Comparison of ENCODE assay signal across 19 mouse cellular contexts in genomic region chr12:44248309-44248977, GRCm38 (mm10). TPM values are rescaled to one million over a fixed set of nuclear protein-coding genes. Genes with fewer than 3 reads are reported as not detected.
DNase-seq lines count a peak whose midpoint lies in the region; ATAC-seq lines count a peak whose summit lies in the region.
"Had no signal": no experiment of that assay in that cellular context is flagged by ENCODE, and none has a peak within 500 bp of the region (broad histone marks: within the 10 kb centered on the region; RNA-seq: fewer than 3 reads in every experiment).

No protein-coding gene starts in this region.

- no peaks in the 10 kb centered on the region for H3K4me1 ChIP-seq in heart, embryonic 11.5 days (ENCODE audit: control insufficient read depth, insufficient read depth, low read length)
- H3K4me1 ChIP-seq in midbrain, embryonic 11.5 days (ENCODE audit: control insufficient read depth, insufficient read depth, low read length), result no peaks in the 10 kb centered on the region
- H3K4me1 ChIP-seq in midbrain, embryonic 10.5 days, result peaks cover 4% of the 10 kb centered on the region; the same call in 1 of the 2 replicates
- no peaks in the 10 kb centered on the region for H3K4me1 ChIP-seq in stomach, embryonic 14.5 days (ENCODE audit: control insufficient read depth, insufficient read depth, low read length)
- no peaks in the 10 kb centered on the region for H3K4me1 ChIP-seq in forebrain, embryonic 15.5 days
- H3K4me1 ChIP-seq: forebrain, embryonic 12.5 days; limb, embryonic 13.5 days had no signal

- H3K9me3 ChIP-seq in heart, embryonic 11.5 days (replicated peaks; ENCODE audit: control insufficient read depth, low read length), result no peaks in the 10 kb centered on the region
- no peaks in the 10 kb centered on the region for H3K9me3 ChIP-seq in midbrain, embryonic 11.5 days (ENCODE audit: control insufficient read depth, low read length)
- no peaks in the 10 kb centered on the region for H3K9me3 ChIP-seq in midbrain, embryonic 10.5 days (replicated peaks)
- no peaks in the 10 kb centered on the region for H3K9me3 ChIP-seq in stomach, embryonic 14.5 days (ENCODE audit: control insufficient read depth, low read depth, low read length)
- H3K9me3 ChIP-seq in forebrain, embryonic 15.5 days, result no peaks in the 10 kb centered on the region
- H3K9me3 ChIP-seq: forebrain, embryonic 12.5 days; limb, embryonic 13.5 days had no signal

- peak; percentile 28 to 31 for DNase-seq in heart, postnatal 10 days
- DNase-seq in midbrain, embryonic 11.5 days (ENCODE audit: low spot score, missing footprints), result no peak
- DNase-seq in midbrain, embryonic 10.5 days (ENCODE audit: low spot score), result no peak
- peak; percentile 16 for DNase-seq in heart, postnatal 4 days
- no peak for DNase-seq in cerebellum, adult 9-11 months
- DNase-seq: cerebellum, adult 11 months; cerebellum, postnatal 25 days; kidney, adult 18-20 months; kidney, postnatal 25 days; lung, adult 2 months; lung, postnatal 4 days; spleen, adult 18-20 months; thymus, postnatal 4 days had no signal

- WGBS in heart, embryonic 11.5 days (ENCODE audit: insufficient replicate concordance), result 53% methylated on average over 9 of the region's 9 CpGs
- WGBS in midbrain, embryonic 11.5 days, result 77% methylated on average over 9 of the region's 9 CpGs
- 76% methylated on average over 9 of the region's 9 CpGs for WGBS in midbrain, embryonic 10.5 days
- WGBS in stomach, embryonic 14.5 days, result 69% methylated on average over 9 of the region's 9 CpGs
- WGBS in forebrain, embryonic 15.5 days, result 85% methylated on average over 9 of the region's 9 CpGs

- no peak overlapping the region for H3K4me2 ChIP-seq in heart, embryonic 11.5 days
- no peak overlapping the region for H3K4me2 ChIP-seq in midbrain, embryonic 11.5 days
- H3K4me2 ChIP-seq in stomach, embryonic 14.5 days (replicated peaks; ENCODE audit: low read depth, low read length), result no peak overlapping the region
- no peak overlapping the region for H3K4me2 ChIP-seq in forebrain, embryonic 15.5 days (replicated peaks)
- H3K4me2 ChIP-seq: forebrain, embryonic 12.5 days; limb, embryonic 13.5 days had no signal

- no peaks in the 10 kb centered on the region for H3K27me3 ChIP-seq in heart, embryonic 11.5 days (ENCODE audit: control insufficient read depth, insufficient read depth, low read length)
- no peaks in the 10 kb centered on the region for H3K27me3 ChIP-seq in midbrain, embryonic 11.5 days (ENCODE audit: control insufficient read depth, insufficient read depth, low read length)
- H3K27me3 ChIP-seq in midbrain, embryonic 10.5 days (ENCODE audit: low read depth, poor library complexity, severe bottlenecking), result no peaks in the 10 kb centered on the region
- no peaks in the 10 kb centered on the region for H3K27me3 ChIP-seq in stomach, embryonic 14.5 days (ENCODE audit: control insufficient read depth, insufficient read depth, low read length)
- H3K27me3 ChIP-seq in forebrain, embryonic 15.5 days, result no peaks in the 10 kb centered on the region
- H3K27me3 ChIP-seq: forebrain, embryonic 12.5 days; limb, embryonic 13.5 days had no signal

- H3K36me3 ChIP-seq in heart, embryonic 11.5 days (ENCODE audit: control insufficient read depth, insufficient read depth, low read length), result no peaks in the 10 kb centered on the region
- no peaks in the 10 kb centered on the region for H3K36me3 ChIP-seq in midbrain, embryonic 11.5 days (ENCODE audit: control insufficient read depth, insufficient read depth, low read length)
- no peaks in the 10 kb centered on the region for H3K36me3 ChIP-seq in midbrain, embryonic 10.5 days
- no peaks in the 10 kb centered on the region for H3K36me3 ChIP-seq in stomach, embryonic 14.5 days (ENCODE audit: control insufficient read depth, insufficient read depth, low read length)
- no peaks in the 10 kb centered on the region for H3K36me3 ChIP-seq in forebrain, embryonic 15.5 days
- H3K36me3 ChIP-seq: forebrain, embryonic 12.5 days; limb, embryonic 13.5 days had no signal

- no peak overlapping the region for H3K4me3 ChIP-seq in heart, embryonic 11.5 days (ENCODE audit: low read depth, low read length)
- no peak overlapping the region for H3K4me3 ChIP-seq in midbrain, embryonic 11.5 days (ENCODE audit: low read depth, low read length)
- H3K4me3 ChIP-seq in midbrain, embryonic 10.5 days, result no peak overlapping the region
- H3K4me3 ChIP-seq in stomach, embryonic 14.5 days (ENCODE audit: low read depth, low read length), result no peak overlapping the region
- H3K4me3 ChIP-seq in forebrain, embryonic 15.5 days, result no peak overlapping the region
- H3K4me3 ChIP-seq: forebrain, embryonic 12.5 days; limb, embryonic 13.5 days had no signal

- H3K9ac ChIP-seq in heart, embryonic 11.5 days (ENCODE audit: low read depth, low read length), result no peak overlapping the region
- no peak overlapping the region for H3K9ac ChIP-seq in midbrain, embryonic 11.5 days (ENCODE audit: low read length)
- no peak overlapping the region for H3K9ac ChIP-seq in stomach, embryonic 14.5 days (replicated peaks; ENCODE audit: low read depth, low read length)
- H3K9ac ChIP-seq in forebrain, embryonic 15.5 days (replicated peaks), result no peak overlapping the region
- H3K9ac ChIP-seq: forebrain, embryonic 12.5 days; limb, embryonic 13.5 days had no signal

- H3K27ac ChIP-seq in heart, embryonic 11.5 days (ENCODE audit: low read depth, low read length), result no peak overlapping the region
- H3K27ac ChIP-seq in midbrain, embryonic 11.5 days (ENCODE audit: low read depth, low read length), result no peak overlapping the region
- no peak overlapping the region for H3K27ac ChIP-seq in midbrain, embryonic 10.5 days (replicated peaks)
- H3K27ac ChIP-seq in stomach, embryonic 14.5 days (ENCODE audit: low read length), result no peak overlapping the region
- no peak overlapping the region for H3K27ac ChIP-seq in forebrain, embryonic 15.5 days (replicated peaks)
- H3K27ac ChIP-seq: forebrain, embryonic 12.5 days; limb, embryonic 13.5 days had no signal

- ATAC-seq in heart, embryonic 11.5 days (replicated peaks; ENCODE audit: insufficient number of reproducible peaks, low FRiP score, low TSS enrichment), result no peak
- peak; percentile 46; the same call in 1 of the 2 replicates for ATAC-seq in midbrain, embryonic 11.5 days (ENCODE audit: low FRiP score)
- peak; percentile 61; the same call in 1 of the 2 replicates for ATAC-seq in stomach, embryonic 14.5 days (ENCODE audit: insufficient number of reproducible peaks, insufficient read depth, low FRiP score, low read depth)
- no peak for ATAC-seq in forebrain, embryonic 15.5 days (replicated peaks)
- ATAC-seq: midbrain, embryonic 16.5 days had no signal

- intact Hi-C loops in heart, postnatal 10 days (cut with DNase I), result no loop called here

RNA-seq across cellular contexts. Expression of gene Pnpla8, which starts 27.3 kb away (rescaled TPM):
- 100 to 1,000 TPM; 105 to 118 TPM for total RNA-seq in heart, postnatal 10 days (2021)
- polyA plus RNA-seq in heart, embryonic 11.5 days (2014; fragmentation: Nextera tagmentation; extraction: Ambion mirVana), result 54.6 and 55.5 TPM in 2 replicates
- polyA plus RNA-seq in midbrain, embryonic 11.5 days (2014; fragmentation: Nextera tagmentation; extraction: Ambion mirVana), result 95.6 and 107 TPM in 2 replicates
- 55.7 and 67.0 TPM in 2 replicates for polyA plus RNA-seq in midbrain, embryonic 10.5 days (2016; fragmentation: Nextera tagmentation; extraction: Ambion mirVana)
- 10 to 100 TPM; 72.9 to 80.3 TPM for total RNA-seq in heart, postnatal 4 days (2021)
- polyA plus RNA-seq in stomach, embryonic 14.5 days (2014; fragmentation: Nextera tagmentation; extraction: Ambion mirVana), result 60.9 and 65.8 TPM in 2 replicates
- polyA plus RNA-seq in forebrain, embryonic 15.5 days (2015; fragmentation: Nextera tagmentation; extraction: Ambion mirVana), result 137 and 148 TPM in 2 replicates

RNA-seq across cellular contexts. Expression of gene Dnajb9, which starts 38.3 kb away (rescaled TPM):
- total RNA-seq in heart, postnatal 10 days (2021), result 10 to 100 TPM; 20.9 to 21.5 TPM
- polyA plus RNA-seq in heart, embryonic 11.5 days (2014; fragmentation: Nextera tagmentation; extraction: Ambion mirVana), result 29.2 and 37.0 TPM in 2 replicates
- 30.6 and 35.0 TPM in 2 replicates for polyA plus RNA-seq in midbrain, embryonic 11.5 days (2014; fragmentation: Nextera tagmentation; extraction: Ambion mirVana)
- 17.6 and 18.7 TPM in 2 replicates for polyA plus RNA-seq in midbrain, embryonic 10.5 days (2016; fragmentation: Nextera tagmentation; extraction: Ambion mirVana)
- total RNA-seq in heart, postnatal 4 days (2021), result 10 to 100 TPM; 14.2 to 15.9 TPM
- polyA plus RNA-seq in stomach, embryonic 14.5 days (2014; fragmentation: Nextera tagmentation; extraction: Ambion mirVana), result 19.9 and 24.1 TPM in 2 replicates
- 30.4 and 31.5 TPM in 2 replicates for polyA plus RNA-seq in forebrain, embryonic 15.5 days (2015; fragmentation: Nextera tagmentation; extraction: Ambion mirVana)

Comparison
In these comparisons a context has a peak if more than half of its experiments do, and no peak if none do; other contexts are left out.
1. DNase-seq: peak in heart, postnatal 10 days (2 of 2) and heart, postnatal 4 days (single experiment); none in midbrain, embryonic 11.5 days (single experiment), midbrain, embryonic 10.5 days (single experiment) and cerebellum, adult 9-11 months (single experiment).
2. ATAC-seq: peak in midbrain, embryonic 11.5 days (single experiment) and stomach, embryonic 14.5 days (single experiment); none in heart, embryonic 11.5 days (single experiment) and forebrain, embryonic 15.5 days (single experiment).